Mouse (Mus musculus) fibroblast of lung, adult 2 months (primary cell): ENCODE measurements around the gene Sod3.
A peak's percentile ranks its signal among the peaks of the same experiment; 100 is the strongest.

Experiments
- DNase-seq: peaks from one replicate; pipeline ENCODE4 v3.0.0-alpha.2; 2011; ENCODE audit warnings: low read depth

Sod3 gene

GRCm38 (mm10) chr5:52363468-52364150 lies at the start of gene Sod3:
Gene Sod3, plus strand, starts transcription at chr5:52363791.
- DNase-seq = peak; percentile 63

- DNase-seq = no peak
Measured at GRCm38 (mm10) chr5:52316926-52317325, 46.7 kb upstream of the Sod3 start.

- DNase-seq = no peak
Measured at GRCm38 (mm10) chr5:52319499-52319898, 44.1 kb upstream of the Sod3 start.

- DNase-seq = no peak
Measured at GRCm38 (mm10) chr5:52332120-52332519, 31.5 kb upstream of the Sod3 start.

GRCm38 (mm10) chr5:52335590-52335989 lies 28.0 kb upstream of the Sod3 start:
- no peak for DNase-seq

GRCm38 (mm10) chr5:52339134-52339533 lies 24.5 kb upstream of the Sod3 start:
- DNase-seq = no peak

GRCm38 (mm10) chr5:52346890-52347289 lies 16.7 kb upstream of the Sod3 start:
- DNase-seq = peak; percentile 77

GRCm38 (mm10) chr5:52350451-52350850 lies 13.1 kb upstream of the Sod3 start:
- DNase-seq = no peak

- DNase-seq = peak; percentile 88
Measured at GRCm38 (mm10) chr5:52351561-52351960, 12.0 kb upstream of the Sod3 start.

- no peak for DNase-seq
Measured at GRCm38 (mm10) chr5:52352730-52353129, 10.9 kb upstream of the Sod3 start.

- DNase-seq = no peak
Measured at GRCm38 (mm10) chr5:52354441-52354840, 9.2 kb upstream of the Sod3 start.

GRCm38 (mm10) chr5:52355612-52356011 lies 8.0 kb upstream of the Sod3 start:
- DNase-seq = no peak

- no peak for DNase-seq
Measured at GRCm38 (mm10) chr5:52357175-52357754, 6.3 kb upstream of the Sod3 start.

- no peak for DNase-seq
Measured at GRCm38 (mm10) chr5:52358120-52358519, 5.5 kb upstream of the Sod3 start.

GRCm38 (mm10) chr5:52360286-52361049 lies 3.1 kb upstream of the Sod3 start:
- no peak for DNase-seq

GRCm38 (mm10) chr5:52362776-52363467 lies 669 bp upstream of the Sod3 start:
- DNase-seq = no peak

- DNase-seq = no peak
Measured at GRCm38 (mm10) chr5:52364521-52364920, 930 bp downstream of the Sod3 start.

GRCm38 (mm10) chr5:52365930-52366329 lies 2.3 kb downstream of the Sod3 start:
- DNase-seq = no peak

GRCm38 (mm10) chr5:52366661-52367060 lies 3.1 kb downstream of the Sod3 start:
- peak; percentile 44 for DNase-seq

- no peak for DNase-seq
Measured at GRCm38 (mm10) chr5:52367866-52368840, 4.6 kb downstream of the Sod3 start.

- DNase-seq = no peak
Measured at GRCm38 (mm10) chr5:52370901-52371300, 7.3 kb downstream of the Sod3 start.
